Mouse (Mus musculus) heart, postnatal 0 days (tissue): Measurements from ENCODE around the gene Ccdc65.

Source experiments
- CTCF ChIP-seq: IDR thresholded peaks from 2 replicates; pipeline ENCODE4 v1.5.1; 2016; ENCODE audit warnings: antibody characterized with exemption, control low read depth, low read depth
- EP300 ChIP-seq: IDR thresholded peaks from 2 replicates; pipeline ENCODE4 v1.6.1; 2016; ENCODE audit warnings: antibody characterized with exemption, low read depth

- TF ChIP-seq CTCF (no peak), EP300 (no peak)
These were observed 25.4 kb downstream of the Ccdc65 start for GRCm38 (mm10) chr15:98733370-98733769.
